Mouse (Mus musculus): ENCODE measurements around the gene Cyp1a1. TPM values are rescaled to one million over a fixed set of nuclear protein-coding genes. Genes with fewer than 3 reads are reported as not detected.

The Cyp1a1 gene
- polyA plus RNA-seq, 1 experiment = not detected

DNA sequence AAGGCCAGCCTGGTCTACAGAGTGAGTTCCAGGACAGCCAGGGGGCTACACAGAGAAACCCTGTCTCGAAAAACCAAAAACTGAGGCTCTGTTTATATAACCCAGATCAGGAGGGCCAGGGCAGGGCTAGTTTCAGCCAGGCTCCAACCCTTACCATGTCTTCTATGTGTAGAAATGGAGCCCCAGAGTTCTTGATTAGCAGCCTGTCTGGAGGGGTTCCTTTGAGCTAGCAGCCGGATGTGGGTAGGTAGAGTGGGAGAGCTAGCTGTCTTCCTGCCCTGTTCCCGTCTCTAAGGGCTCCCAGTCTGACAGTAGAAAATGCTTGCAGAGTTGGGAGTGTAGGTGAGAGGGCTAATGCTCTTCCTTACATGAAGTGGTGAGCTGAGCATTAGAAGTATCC is 20.6 kb upstream of the Cyp1a1 start:
- H3K4me3 ChIP-seq (ENCODE audit: insufficient read depth, low read length) = no peak overlapping the region
- TF ChIP-seq CTCF (IDR thresholded peaks at IDR 0.05; ENCODE audit: borderline replicate concordance, insufficient read depth, low read length) = no peak
- no peak for TF ChIP-seq POLR2A (IDR thresholded peaks at IDR 0.05; ENCODE audit: low read depth, low read length)
- H3K4me1 ChIP-seq (ENCODE audit: control insufficient read depth, insufficient read depth, low read length) = no peaks in the 10 kb centered on the region
- H3K27ac ChIP-seq (ENCODE audit: insufficient read depth, low read length) = no peak overlapping the region

DNA sequence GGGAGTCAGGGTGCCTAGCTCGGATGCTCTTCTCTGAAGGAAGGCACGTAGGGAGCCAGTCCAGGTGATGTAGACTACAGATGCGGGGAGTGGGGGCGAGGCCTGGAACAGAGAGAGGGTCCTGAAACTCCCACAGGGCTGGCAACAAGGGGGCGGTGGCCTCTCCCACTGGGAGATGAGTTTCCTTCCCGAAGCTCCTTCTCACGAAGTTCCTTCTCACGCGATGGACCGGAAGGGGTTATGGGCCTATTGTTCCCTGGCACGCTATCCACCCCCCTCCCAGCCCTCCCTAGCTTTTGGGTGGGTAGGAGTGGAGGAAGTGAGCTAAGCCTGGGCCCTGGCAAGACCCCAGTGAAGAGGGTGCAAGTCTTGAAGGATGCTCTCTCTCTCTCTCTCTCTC is 19.9 kb upstream of the Cyp1a1 start:
- Histone ChIP-seq H3K4me3 (ENCODE audit: insufficient read depth, low read length) (no peak overlapping the region), H3K4me1 (ENCODE audit: control insufficient read depth, insufficient read depth, low read length) (no peaks in the 10 kb centered on the region), H3K27ac (ENCODE audit: insufficient read depth, low read length) (no peak overlapping the region)
- TF ChIP-seq CTCF (IDR thresholded peaks at IDR 0.05; ENCODE audit: borderline replicate concordance, insufficient read depth, low read length) = no peak
- no peak for TF ChIP-seq POLR2A (IDR thresholded peaks at IDR 0.05; ENCODE audit: low read depth, low read length)

DNA sequence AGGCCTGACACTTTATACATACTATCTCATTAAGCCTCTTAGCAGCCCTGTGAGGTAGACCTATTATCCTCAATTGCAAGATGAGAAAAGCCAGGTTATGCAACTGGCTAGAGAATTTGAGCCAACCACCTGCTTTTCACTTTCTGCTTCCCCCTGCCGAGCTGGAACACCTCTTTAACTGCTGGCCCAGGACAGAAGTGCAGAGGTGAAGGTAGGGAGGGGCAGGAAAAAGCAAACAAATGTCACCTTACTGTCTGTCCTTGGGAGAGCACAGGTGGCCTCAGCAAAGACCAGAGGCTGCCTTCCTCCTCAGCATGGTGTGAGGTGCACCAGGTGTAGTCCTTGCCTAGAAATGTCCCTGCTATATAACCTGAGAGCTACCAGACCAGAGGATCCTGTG is 19.5 kb upstream of the Cyp1a1 start:
- H3K4me3 ChIP-seq (ENCODE audit: insufficient read depth, low read length) = no peak overlapping the region
- H3K27ac ChIP-seq (ENCODE audit: insufficient read depth, low read length) = no peak overlapping the region
- no peak for TF ChIP-seq CTCF (IDR thresholded peaks at IDR 0.05; ENCODE audit: borderline replicate concordance, insufficient read depth, low read length)
- TF ChIP-seq POLR2A (IDR thresholded peaks at IDR 0.05; ENCODE audit: low read depth, low read length) = no peak
- no peaks in the 10 kb centered on the region for H3K4me1 ChIP-seq (ENCODE audit: control insufficient read depth, insufficient read depth, low read length)

DNA sequence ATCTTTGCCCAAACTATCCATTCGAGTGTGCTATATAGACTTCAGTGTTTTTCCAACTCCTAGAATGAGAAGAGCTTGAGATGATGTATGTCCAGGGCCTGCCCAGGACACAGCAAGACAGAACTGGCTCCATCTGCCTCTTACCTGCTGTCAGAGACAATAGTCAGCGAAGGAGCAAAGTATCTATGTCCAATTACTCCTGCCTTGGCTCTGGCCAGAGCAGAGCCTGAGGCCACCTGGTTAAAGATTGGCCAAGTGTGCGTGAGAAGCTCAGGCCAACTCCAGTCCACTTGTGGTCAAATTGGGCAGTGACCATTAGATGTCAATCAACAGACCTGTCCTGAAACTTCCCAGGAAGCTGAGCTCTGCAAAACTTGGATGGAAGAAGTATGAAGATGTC is 18.2 kb upstream of the Cyp1a1 start:
- TF ChIP-seq CTCF (IDR thresholded peaks at IDR 0.05; ENCODE audit: borderline replicate concordance, insufficient read depth, low read length) (no peak), POLR2A (IDR thresholded peaks at IDR 0.05; ENCODE audit: low read depth, low read length) (no peak)
- Histone ChIP-seq H3K4me1 (ENCODE audit: control insufficient read depth, insufficient read depth, low read length) (no peaks in the 10 kb centered on the region), H3K27ac (ENCODE audit: insufficient read depth, low read length) (no peak overlapping the region), H3K4me3 (ENCODE audit: insufficient read depth, low read length) (no peak overlapping the region)

DNA sequence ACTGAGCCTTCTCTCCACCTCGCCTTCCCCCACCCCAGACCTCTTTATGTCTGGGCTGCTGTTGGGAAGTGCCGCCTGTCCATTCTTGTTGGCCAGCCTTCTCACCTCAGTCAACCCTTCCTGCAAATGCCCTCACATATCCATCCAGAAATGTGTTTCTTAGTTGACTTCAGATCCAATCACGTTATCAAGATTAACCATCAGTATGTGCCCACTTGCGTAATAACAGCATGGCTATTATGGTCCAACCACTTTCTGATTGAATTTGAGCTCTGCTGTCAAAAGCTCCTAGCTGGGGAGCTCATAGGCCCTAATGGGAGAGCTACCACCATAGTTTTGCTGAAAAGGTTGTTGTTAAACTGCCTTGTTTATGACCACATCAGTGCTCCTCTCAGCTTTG is 16.7 kb upstream of the Cyp1a1 start:
- TF ChIP-seq CTCF (IDR thresholded peaks at IDR 0.05; ENCODE audit: borderline replicate concordance, insufficient read depth, low read length) (no peak), POLR2A (IDR thresholded peaks at IDR 0.05; ENCODE audit: low read depth, low read length) (no peak)

DNA sequence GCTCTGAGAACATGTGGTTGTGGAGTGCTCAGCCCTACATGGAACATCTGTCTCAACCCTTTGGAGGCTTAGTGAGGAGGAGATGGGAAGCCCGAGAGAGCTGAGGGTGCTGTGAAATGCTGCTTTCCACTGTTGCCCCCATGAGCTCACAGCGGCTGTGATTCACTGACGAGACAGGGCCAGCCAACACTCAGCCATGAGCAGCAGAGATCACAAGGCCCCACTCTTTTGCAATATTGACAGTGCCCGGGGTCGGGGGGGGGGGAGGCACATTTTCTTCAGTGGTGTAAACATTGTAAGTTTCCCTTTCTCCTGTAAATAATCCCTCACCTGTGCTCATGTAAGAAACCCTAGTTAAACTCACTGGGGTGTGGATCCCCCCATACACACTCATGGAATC is 16.2 kb upstream of the Cyp1a1 start:
- no peak for TF ChIP-seq CTCF (IDR thresholded peaks at IDR 0.05; ENCODE audit: borderline replicate concordance, insufficient read depth, low read length)
- TF ChIP-seq POLR2A (IDR thresholded peaks at IDR 0.05; ENCODE audit: low read depth, low read length) = no peak
- Histone ChIP-seq H3K27ac (ENCODE audit: insufficient read depth, low read length) (no peak overlapping the region), H3K4me1 (ENCODE audit: control insufficient read depth, insufficient read depth, low read length) (no peaks in the 10 kb centered on the region), H3K4me3 (ENCODE audit: insufficient read depth, low read length) (no peak overlapping the region)

More for the DNA sequence above, 16.7 kb upstream of the Cyp1a1 start:
- Histone ChIP-seq H3K4me3 (ENCODE audit: insufficient read depth, low read length) (no peak overlapping the region), H3K27ac (ENCODE audit: insufficient read depth, low read length) (no peak overlapping the region), H3K4me1 (ENCODE audit: control insufficient read depth, insufficient read depth, low read length) (no peaks in the 10 kb centered on the region)

DNA sequence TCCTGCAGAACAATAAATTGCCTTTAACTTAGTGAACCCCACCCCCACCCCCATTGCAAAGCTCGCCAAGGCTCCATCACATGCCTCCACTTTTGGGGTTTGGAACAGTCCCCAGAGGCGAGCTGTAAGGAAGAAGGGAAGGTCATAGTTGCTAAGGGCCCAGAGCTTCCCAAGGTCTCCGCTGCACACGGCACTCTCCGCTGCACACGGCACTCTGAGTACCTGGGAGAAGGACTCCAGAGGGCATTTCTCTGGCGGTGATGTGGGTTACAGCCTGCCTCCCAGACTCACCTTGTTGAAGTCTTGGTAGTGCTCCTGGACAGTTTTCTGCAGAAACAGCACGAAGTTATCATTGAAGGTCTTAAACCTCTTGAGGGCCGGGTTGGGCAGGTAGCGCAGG is 6.3 kb upstream of the Cyp1a1 start:
- TF ChIP-seq POLR2A (IDR thresholded peaks at IDR 0.05; ENCODE audit: low read depth, low read length) (no peak), CTCF (IDR thresholded peaks at IDR 0.05; ENCODE audit: borderline replicate concordance, insufficient read depth, low read length) (no peak)
- Histone ChIP-seq H3K27ac (ENCODE audit: insufficient read depth, low read length) (no peak overlapping the region), H3K4me3 (ENCODE audit: insufficient read depth, low read length) (no peak overlapping the region), H3K4me1 (ENCODE audit: control insufficient read depth, insufficient read depth, low read length) (no peaks in the 10 kb centered on the region)

DNA sequence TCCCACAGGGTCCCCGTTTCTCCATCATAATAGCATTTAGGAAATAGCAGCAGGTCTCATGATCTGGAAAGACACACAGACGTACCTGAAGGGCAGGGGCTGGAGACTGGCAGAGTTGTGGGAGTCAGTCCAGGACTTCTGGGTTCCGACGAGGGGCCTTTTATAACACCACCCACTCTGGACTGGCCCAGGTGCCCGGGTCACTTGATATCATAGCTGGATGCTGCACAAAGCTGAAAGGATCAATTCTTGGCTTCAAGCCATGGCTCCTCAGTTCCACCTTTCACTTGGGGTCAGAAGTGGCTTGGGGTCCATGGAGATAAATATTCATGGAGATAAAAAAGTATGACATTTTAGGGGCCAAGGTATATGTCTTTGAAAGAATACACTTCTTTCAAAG is 4.2 kb upstream of the Cyp1a1 start, which contains the start of gene Cyp1a2:
Cyp1a2 (minus strand) TSS at position 184 of the 400 bp plus-strand sequence.
- H3K4me1 ChIP-seq (ENCODE audit: control insufficient read depth, insufficient read depth, low read length) = no peaks in the 10 kb centered on the region
- no peak for TF ChIP-seq POLR2A (IDR thresholded peaks at IDR 0.05; ENCODE audit: low read depth, low read length)
- H3K4me3 ChIP-seq (ENCODE audit: insufficient read depth, low read length) = no peak within 1 kb of the TSS
- no peak within 1 kb of the TSS for H3K27ac ChIP-seq (ENCODE audit: insufficient read depth, low read length)

DNA sequence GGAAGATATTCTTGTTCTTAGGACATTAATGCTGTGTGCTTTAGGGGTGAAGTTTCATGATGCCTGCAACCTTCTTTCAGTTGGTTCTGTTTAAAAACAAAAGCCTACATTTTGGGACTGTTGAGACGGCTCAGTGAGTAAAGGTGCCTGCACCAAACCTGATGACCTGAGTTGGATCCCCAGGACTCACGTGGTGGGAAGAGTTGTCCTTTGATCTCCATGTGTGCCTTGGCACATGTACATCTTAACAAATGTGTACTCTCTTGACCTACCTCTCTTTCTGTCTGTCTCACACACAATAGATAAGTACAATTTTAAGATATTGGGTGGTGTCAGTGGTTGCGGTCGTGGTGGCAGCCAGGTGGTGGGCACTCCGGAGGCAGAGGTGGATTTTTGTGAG is 1.7 kb upstream of the Cyp1a1 start:
- no peak for TF ChIP-seq POLR2A (IDR thresholded peaks at IDR 0.05; ENCODE audit: low read depth, low read length)
- TF ChIP-seq CTCF (IDR thresholded peaks at IDR 0.05; ENCODE audit: borderline replicate concordance, insufficient read depth, low read length) = no peak
- Histone ChIP-seq H3K27ac (ENCODE audit: insufficient read depth, low read length) (no peak overlapping the region), H3K4me3 (ENCODE audit: insufficient read depth, low read length) (no peak overlapping the region), H3K4me1 (ENCODE audit: control insufficient read depth, insufficient read depth, low read length) (no peaks in the 10 kb centered on the region)

DNA sequence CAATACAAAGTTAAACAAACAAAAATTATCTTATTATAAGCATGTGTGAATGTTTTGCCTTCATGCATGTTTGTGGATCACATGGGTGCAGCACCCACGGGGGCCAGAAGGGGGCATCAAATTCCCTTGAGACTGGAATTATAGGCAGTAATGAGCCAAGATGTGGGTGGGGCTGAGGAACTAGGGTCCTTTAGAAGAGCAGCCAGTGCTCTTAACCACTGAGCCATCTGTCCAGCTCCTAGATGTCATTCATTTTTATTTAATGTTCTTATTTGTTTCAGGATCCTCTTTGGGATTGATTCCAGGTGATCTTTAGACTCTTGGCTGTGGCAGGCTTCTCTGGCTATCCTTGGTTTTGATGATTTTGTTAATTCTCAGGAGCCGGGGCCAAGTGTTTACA is 430 bp downstream of the Cyp1a1 start:
- H3K4me1 ChIP-seq (ENCODE audit: control insufficient read depth, insufficient read depth, low read length) = no peaks in the 10 kb centered on the region
- no peak overlapping the region for H3K4me3 ChIP-seq (ENCODE audit: insufficient read depth, low read length)
- no peak for TF ChIP-seq CTCF (IDR thresholded peaks at IDR 0.05; ENCODE audit: borderline replicate concordance, insufficient read depth, low read length)
- TF ChIP-seq POLR2A (IDR thresholded peaks at IDR 0.05; ENCODE audit: low read depth, low read length) = no peak
- no peak overlapping the region for H3K27ac ChIP-seq (ENCODE audit: insufficient read depth, low read length)

DNA sequence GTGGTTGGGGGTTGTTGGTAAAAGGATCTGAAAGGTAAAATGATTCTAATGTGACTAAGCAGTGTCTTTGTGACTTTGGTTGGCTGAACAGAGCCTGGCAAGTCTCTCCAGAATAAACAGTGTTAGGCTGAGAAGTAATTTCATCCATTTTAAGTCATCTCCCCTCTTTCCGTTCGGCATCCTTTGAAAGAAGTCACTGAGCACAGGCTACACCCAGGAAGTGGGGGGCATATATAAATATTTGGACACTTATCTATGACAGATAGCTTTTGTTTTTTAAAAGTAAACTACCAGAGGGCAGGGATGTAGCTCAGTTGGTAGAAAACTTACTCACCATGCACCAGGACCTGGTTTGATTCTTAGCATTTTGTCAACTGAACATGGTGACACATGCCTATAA is 878 bp downstream of the Cyp1a1 start:
- no peaks in the 10 kb centered on the region for H3K4me1 ChIP-seq (ENCODE audit: control insufficient read depth, insufficient read depth, low read length)
- TF ChIP-seq POLR2A (IDR thresholded peaks at IDR 0.05; ENCODE audit: low read depth, low read length) = no peak
- TF ChIP-seq CTCF (IDR thresholded peaks at IDR 0.05; ENCODE audit: borderline replicate concordance, insufficient read depth, low read length) = no peak
- no peak overlapping the region for H3K4me3 ChIP-seq (ENCODE audit: insufficient read depth, low read length)
- H3K27ac ChIP-seq (ENCODE audit: insufficient read depth, low read length) = no peak overlapping the region

All from embryonic fibroblast, embryonic 13.5 days (primary cell).